Mouse (Mus musculus) liver, embryonic 14.5 days (tissue): ENCODE data around the gene Tmem8.

Experiments used
- CTCF ChIP-seq: IDR thresholded peaks from 2 replicates; pipeline ENCODE4 v1.5.1; 2016; ENCODE audit warnings: antibody characterized with exemption, low read depth, control low read depth
- EP300 ChIP-seq: IDR thresholded peaks from 2 replicates; pipeline ENCODE4 v1.6.1; 2016; ENCODE audit warnings: antibody characterized with exemption, low read depth

- TF ChIP-seq CTCF (no peak), EP300 (no peak)
These were observed 2.1 kb upstream of the Tmem8 start for GRCm38 (mm10) chr17:26111024-26111423.
